Comparison of ENCODE assay signal across 9 mouse cellular contexts in genomic region chr17:87142271-87142670, GRCm38 (mm10). TPM values are rescaled to one million over a fixed set of nuclear protein-coding genes. Genes with fewer than 3 reads are reported as not detected.
DNase-seq lines count a peak whose midpoint lies in the region; ATAC-seq and TF ChIP-seq lines count a peak whose summit lies in the region.
"Had no signal": no experiment of that assay in that cellular context is flagged by ENCODE, and none has a peak within 500 bp of the region (broad histone marks: within the 10 kb centered on the region; RNA-seq: fewer than 3 reads in every experiment).

No protein-coding gene starts in this region.

- TF ChIP-seq POLR2A in embryonic fibroblast, embryonic 13.5 days (IDR thresholded peaks at IDR 0.05; ENCODE audit: low read depth, low read length), result 0 out of 2 replicates have a peak, but pooled peaks have one; percentile 18

- H3K27ac ChIP-seq in embryonic fibroblast, embryonic 13.5 days (ENCODE audit: insufficient read depth, low read length), result peak overlapping the region; percentile 30
- H3K27ac ChIP-seq in liver, embryonic 11.5 days (ENCODE audit: low read depth, low read length), result no peak overlapping the region
- no peak overlapping the region; the same call in 1 of the 2 replicates for H3K27ac ChIP-seq in stomach, embryonic 16.5 days (ENCODE audit: low read length)
- H3K27ac ChIP-seq: macrophage had no signal

- peak; percentile 36; the same call in 1 of the 2 replicates for ATAC-seq in liver, embryonic 11.5 days (replicated peaks; ENCODE audit: low FRiP score)
- ATAC-seq in stomach, embryonic 16.5 days (ENCODE audit: insufficient read depth, low FRiP score), result peak; percentile 74; the same call in 1 of the 2 replicates

- no peak overlapping the region for H3K4me3 ChIP-seq in embryonic fibroblast, embryonic 13.5 days (ENCODE audit: insufficient read depth, low read length)
- 0 out of 2 replicates have a peak overlapping the region, but pooled peaks have one; percentile 5 for H3K4me3 ChIP-seq in liver, embryonic 11.5 days (ENCODE audit: low read depth, low read length)
- no peak overlapping the region for H3K4me3 ChIP-seq in stomach, embryonic 16.5 days (replicated peaks; ENCODE audit: low read length)

- H3K36me3 ChIP-seq in liver, embryonic 11.5 days (ENCODE audit: control insufficient read depth, insufficient read depth, low read length), result no peaks in the 10 kb centered on the region
- H3K36me3 ChIP-seq in stomach, embryonic 16.5 days (ENCODE audit: control insufficient read depth, insufficient read depth, low read length), result no peaks in the 10 kb centered on the region

- peak overlapping the region; percentile 44 for H3K4me2 ChIP-seq in liver, embryonic 11.5 days
- H3K4me2 ChIP-seq in stomach, embryonic 16.5 days (ENCODE audit: low read depth, low read length), result peak overlapping the region; percentile 41

- no peak overlapping the region for H3K9ac ChIP-seq in liver, embryonic 11.5 days (ENCODE audit: low read depth, low read length)
- no peak overlapping the region for H3K9ac ChIP-seq in stomach, embryonic 16.5 days (ENCODE audit: low read length)

- peak; percentile 23 for DNase-seq in right cerebral cortex, postnatal 14 days
- DNase-seq in right cerebral cortex, postnatal 4 days, result no peak
- peak; percentile 63 to 64 for DNase-seq in heart, postnatal 36 days
- DNase-seq in liver, embryonic 11.5 days (ENCODE audit: low spot score), result no peak
- no peak for DNase-seq in spleen, adult 18-20 months
- DNase-seq in right cerebral cortex, adult 18-20 months, result no peak

- no peak for TF ChIP-seq CTCF in embryonic fibroblast, embryonic 13.5 days (IDR thresholded peaks at IDR 0.05; ENCODE audit: borderline replicate concordance, insufficient read depth, low read length)

- WGBS in liver, embryonic 11.5 days, result 39% methylated on average over 11 of the region's 11 CpGs
- 39% methylated on average over 11 of the region's 11 CpGs for WGBS in stomach, embryonic 16.5 days

- no peaks in the 10 kb centered on the region for H3K27me3 ChIP-seq in liver, embryonic 11.5 days (replicated peaks; ENCODE audit: control insufficient read depth, insufficient read depth, low read length)
- H3K27me3 ChIP-seq in stomach, embryonic 16.5 days (ENCODE audit: control insufficient read depth, insufficient read depth, low read length), result no peaks in the 10 kb centered on the region

- intact Hi-C loops in heart, postnatal 36 days (cut with DNase I), result no loop called here

- H3K9me3 ChIP-seq in liver, embryonic 11.5 days (ENCODE audit: control insufficient read depth, low read length), result no peaks in the 10 kb centered on the region
- no peaks in the 10 kb centered on the region for H3K9me3 ChIP-seq in stomach, embryonic 16.5 days (replicated peaks; ENCODE audit: control insufficient read depth, low read length)

- peaks cover 2% of the 10 kb centered on the region; the same call in 1 of the 2 replicates for H3K4me1 ChIP-seq in embryonic fibroblast, embryonic 13.5 days (ENCODE audit: control insufficient read depth, insufficient read depth, low read length)
- H3K4me1 ChIP-seq in liver, embryonic 11.5 days (replicated peaks; ENCODE audit: control insufficient read depth, insufficient read depth, low read length), result peaks cover 3% of the 10 kb centered on the region; the same call in 1 of the 2 replicates
- 0 out of 2 replicates have a peak, but pooled peaks cover 3% of the 10 kb centered on the region for H3K4me1 ChIP-seq in stomach, embryonic 16.5 days (ENCODE audit: control insufficient read depth, insufficient read depth, low read length)

RNA-seq across cellular contexts. Expression of gene Socs5, which starts 34.8 kb away (rescaled TPM):
- 60.0 and 74.9 TPM in 2 replicates for polyA plus RNA-seq in embryonic fibroblast, embryonic 13.5 days (2011; ENCODE audit: insufficient read length, low read depth, missing spikeins)
- total RNA-seq in heart, postnatal 36 days (2021), result 10 to 100 TPM; 25.6 to 29.4 TPM
- polyA plus RNA-seq in liver, embryonic 11.5 days (2014; fragmentation: Nextera tagmentation; extraction: Ambion mirVana), result 7.1 and 7.9 TPM in 2 replicates
- 7.9 and 8.7 TPM in 2 replicates for polyA plus RNA-seq in stomach, embryonic 16.5 days (2015; fragmentation: Nextera tagmentation; extraction: Ambion mirVana)

Comparison
In these comparisons a context has a peak if more than half of its experiments do, and no peak if none do; other contexts are left out.
1. DNase-seq: peak in right cerebral cortex, postnatal 14 days (single experiment) and heart, postnatal 36 days (2 of 2); none in right cerebral cortex, postnatal 4 days (single experiment), liver, embryonic 11.5 days (single experiment), spleen, adult 18-20 months (0 of 2) and right cerebral cortex, adult 18-20 months (single experiment).